Mouse (Mus musculus): ENCODE data around the gene Tmem240.

- TF ChIP-seq POLR2A (IDR thresholded peaks at IDR 0.05; ENCODE audit: borderline replicate concordance, low read depth, low read length) (no peak), CTCF (IDR thresholded peaks at IDR 0.05; ENCODE audit: low read depth, low read length) (no peak)
Measured at GRCm38 (mm10) chr4:155704721-155705591, 29.6 kb upstream of the Tmem240 start, which contains the start of gene Ssu72.
